Mouse (Mus musculus): ENCODE data around the gene Cdc42ep1.

Cdc42ep1 gene

DNA sequence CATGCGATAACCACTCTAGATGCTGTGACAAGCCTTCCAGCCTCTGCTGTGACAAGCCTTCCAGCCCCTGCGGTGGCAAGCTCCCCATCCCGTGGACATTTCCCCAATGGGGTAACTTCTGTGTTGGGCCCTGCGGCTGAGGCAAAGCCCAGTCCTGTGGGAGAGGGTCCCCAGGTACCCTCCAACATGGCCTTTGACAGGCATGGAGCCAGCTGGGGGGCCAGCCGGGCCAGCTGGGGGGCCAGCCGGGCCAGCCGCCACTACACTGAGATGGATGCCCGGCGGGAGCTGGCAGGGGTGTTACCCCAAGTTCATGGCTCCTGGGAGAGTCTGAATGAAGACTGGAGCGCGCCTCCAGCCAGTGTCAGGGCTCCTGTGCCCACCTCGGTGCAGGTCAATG is 7.1 kb downstream of the Cdc42ep1 start:
- DNase-seq (ENCODE audit: low spot score), result no peak

- no peak for DNase-seq (ENCODE audit: low spot score)
Observed at GRCm38 (mm10) chr15:78850059-78850824, 7.8 kb downstream of the Cdc42ep1 start.

GRCm38 (mm10) chr15:78850944-78851343 is 8.5 kb downstream of the Cdc42ep1 start:
- no peak for DNase-seq (ENCODE audit: low spot score)

GRCm38 (mm10) chr15:78851505-78852153 is 9.2 kb downstream of the Cdc42ep1 start:
- DNase-seq (ENCODE audit: low spot score), result peak; percentile 84

DNA sequence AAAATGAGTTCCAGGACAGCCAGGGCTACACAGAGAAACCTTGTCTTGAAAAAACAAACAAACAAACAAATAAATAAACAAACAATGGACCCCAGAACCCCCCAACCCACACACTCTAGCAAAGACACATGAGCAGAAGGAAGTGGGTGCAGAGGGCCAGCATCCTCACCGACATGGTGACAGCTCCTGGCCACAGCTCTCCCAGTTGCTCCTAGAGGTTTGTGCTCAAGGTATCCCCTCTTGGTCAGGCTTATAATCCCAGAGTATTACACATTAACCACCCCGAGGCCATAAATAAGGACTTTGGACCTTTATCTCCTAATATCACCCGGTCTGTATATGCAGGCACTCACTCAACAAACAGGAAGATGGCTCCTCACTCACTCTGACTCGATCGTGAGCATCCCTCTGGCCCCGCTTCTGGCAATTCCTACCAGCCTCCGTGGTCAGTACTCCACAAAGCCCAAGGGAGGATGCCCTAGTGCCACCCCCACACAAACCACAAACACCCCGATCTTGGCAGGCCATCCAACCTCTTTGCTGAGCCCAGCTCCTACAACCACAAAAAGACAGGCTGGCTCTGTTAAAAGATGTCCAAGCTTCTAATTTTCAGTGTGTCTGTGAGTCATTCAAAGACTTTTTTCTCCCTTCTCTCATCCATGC is 13.0 kb downstream of the Cdc42ep1 start, which contains the start of gene Lgals2:
Gene Lgals2 (minus strand): TSS at position 227 of the 663 bp plus-strand sequence.
- DNase-seq (ENCODE audit: low spot score), result no peak

DNA sequence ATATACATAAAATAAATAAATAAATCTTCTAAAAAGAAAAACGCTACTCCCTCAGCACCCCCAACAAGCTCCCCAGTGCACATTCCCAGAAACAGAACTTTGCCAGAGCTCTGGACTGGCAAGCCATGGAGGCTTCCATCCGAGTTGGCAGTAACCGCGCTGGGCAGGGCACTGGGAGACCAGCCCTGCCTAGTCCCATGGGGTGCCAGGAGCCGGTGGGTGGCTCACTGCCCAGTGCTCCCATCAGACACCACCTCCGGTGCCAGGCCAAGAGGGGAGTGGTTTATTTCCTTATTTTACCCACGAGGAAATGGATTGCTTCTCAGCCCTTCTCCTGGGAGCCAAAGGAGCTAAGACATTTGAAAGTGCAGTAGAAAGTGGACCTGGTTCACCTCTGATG is 14.6 kb downstream of the Cdc42ep1 start:
- no peak for DNase-seq (ENCODE audit: low spot score)

DNA sequence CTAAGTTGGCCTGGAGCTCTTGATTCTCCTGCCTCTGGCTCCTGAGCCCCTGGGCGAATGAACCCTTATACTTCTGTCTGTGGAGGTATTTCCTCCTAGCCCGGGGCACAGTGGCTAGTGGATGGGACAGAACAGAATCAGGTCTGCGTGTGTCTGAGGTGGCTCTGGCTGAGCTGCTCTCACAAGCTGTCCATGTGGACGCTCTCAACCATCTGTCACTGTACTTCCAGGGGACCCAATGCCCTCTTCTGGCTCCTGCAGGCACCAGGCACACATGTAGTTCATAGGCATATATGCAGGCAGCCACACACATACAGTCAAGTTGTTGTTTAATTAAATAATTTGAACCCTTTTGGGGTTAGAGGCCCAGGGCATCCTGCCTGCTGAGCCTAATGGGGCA is 16.9 kb downstream of the Cdc42ep1 start:
- no peak for DNase-seq (ENCODE audit: low spot score)

DNA sequence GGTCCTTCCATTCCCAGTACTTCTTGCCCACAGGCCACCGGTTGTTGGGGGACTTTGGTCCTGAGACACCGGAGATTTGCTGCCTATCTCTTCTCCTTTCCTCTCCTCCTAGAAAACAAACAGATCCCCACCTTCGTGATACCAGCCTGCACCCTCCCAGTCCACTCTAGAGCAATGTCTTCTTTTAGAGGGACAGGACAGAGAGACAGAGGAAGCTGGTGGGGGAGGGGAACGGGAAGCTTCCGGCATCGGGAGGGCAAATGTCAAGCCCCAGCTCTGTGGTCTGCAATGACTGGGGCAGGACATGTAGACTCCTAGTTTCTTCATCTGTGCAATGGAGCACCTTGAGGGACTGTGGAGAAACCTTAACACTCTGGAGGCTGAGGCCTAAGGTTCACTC is 17.3 kb downstream of the Cdc42ep1 start:
- DNase-seq (ENCODE audit: low spot score), result no peak

DNA sequence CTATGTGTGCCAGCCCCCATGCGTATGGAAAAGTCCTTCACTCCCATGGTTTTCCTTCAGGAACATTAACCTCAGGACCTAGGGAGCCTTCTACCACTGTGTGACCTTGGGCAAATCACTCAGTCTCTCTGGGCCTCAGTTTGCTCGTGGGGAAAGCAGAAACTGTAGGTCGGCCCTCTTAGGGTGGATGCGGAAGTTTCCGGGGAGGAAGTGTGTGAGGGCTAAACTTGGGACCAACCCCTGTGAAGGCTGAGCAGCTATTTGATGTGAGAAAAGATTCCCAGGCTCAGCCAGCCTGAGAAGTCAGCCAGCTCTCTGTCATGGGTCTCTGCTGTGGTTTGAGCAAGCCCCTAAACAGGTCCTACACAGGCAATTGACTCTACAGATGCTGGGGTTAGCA is 19.9 kb downstream of the Cdc42ep1 start:
- no peak for DNase-seq (ENCODE audit: low spot score)

- DNase-seq (ENCODE audit: low spot score), result no peak
Observed at GRCm38 (mm10) chr15:78863154-78863553, 20.7 kb downstream of the Cdc42ep1 start.

DNA sequence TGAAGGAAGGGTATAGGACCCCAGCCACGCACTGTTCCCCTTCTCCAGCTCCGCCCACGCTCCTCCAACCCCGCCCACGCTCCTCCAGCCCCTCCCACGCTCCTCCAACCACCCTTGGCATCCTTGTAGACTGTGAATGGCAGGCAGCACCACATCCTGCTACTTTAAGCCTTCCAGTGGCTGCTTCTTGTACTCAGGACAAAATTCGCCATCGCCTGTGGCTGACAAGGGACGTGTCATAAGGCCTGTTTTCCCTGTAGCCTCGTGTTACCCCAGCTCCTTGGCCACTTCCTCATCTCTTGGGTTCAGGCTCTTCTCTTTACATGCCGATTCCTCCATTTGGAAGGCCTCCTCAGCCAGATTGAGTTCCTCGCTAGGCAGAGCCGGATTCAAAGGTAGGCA is 21.4 kb downstream of the Cdc42ep1 start:
- DNase-seq (ENCODE audit: low spot score), result no peak

DNA sequence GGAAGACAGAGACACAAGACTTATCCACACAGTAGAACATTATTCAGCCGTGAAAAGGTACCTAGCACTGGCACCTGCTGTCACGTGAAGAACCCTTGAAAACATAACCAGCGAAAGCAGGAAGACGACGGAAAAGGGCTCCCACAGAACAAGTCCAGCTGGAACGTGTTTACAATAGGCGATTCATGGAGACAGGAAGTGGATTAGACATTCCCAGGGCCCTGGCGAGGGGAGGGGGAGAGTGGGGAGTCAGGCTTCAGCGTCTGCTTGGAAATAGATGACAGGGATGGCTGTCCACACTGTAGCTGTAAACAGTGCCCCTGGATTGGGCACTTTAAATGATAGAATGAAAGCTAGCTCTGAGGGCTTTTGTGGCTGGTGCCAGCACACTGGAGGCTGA is 26.0 kb downstream of the Cdc42ep1 start:
- DNase-seq (ENCODE audit: low spot score), result no peak

DNA sequence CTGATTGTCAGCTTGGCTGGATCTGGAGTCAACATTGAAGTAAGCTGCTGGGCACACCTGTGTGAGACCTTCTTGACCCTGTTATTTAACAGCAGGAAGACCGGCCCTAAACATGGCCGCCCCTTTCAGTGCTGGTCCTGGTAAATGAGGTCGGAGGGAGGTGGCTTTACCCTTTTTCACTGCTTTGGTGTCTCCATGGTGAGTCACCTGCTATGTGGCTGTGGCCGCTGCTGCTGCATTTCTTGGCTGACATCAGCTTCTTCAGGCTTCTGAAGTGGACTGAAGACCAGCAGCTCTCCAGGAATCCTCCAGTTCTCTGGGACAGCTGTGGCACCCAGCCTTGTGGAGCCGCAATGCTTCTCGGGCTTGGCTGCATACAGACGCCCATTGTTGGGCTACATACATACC is 26.4 kb downstream of the Cdc42ep1 start:
- DNase-seq (ENCODE audit: low spot score), result no peak

DNA sequence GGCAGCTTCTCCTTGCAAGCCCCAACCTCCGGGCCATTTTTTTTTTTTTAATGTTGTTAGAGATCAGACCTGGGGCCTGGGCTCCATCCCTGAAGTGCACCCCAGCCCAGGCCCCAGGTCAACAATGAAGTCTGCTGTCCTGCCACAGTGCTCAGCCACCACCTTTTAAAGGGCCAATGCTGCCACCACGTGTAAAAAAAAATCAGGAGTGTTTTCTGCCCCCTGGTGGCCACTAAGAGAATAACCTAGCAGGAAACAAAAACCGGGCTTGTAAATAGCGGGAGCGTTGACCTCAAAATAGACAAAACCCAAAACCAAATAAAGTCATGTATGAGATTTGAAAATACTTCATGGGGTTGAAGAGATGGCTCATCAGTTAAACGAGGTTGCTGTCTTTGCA is 27.4 kb downstream of the Cdc42ep1 start:
- no peak for DNase-seq (ENCODE audit: low spot score)

GRCm38 (mm10) chr15:78872021-78872608 is 29.7 kb downstream of the Cdc42ep1 start:
- DNase-seq (ENCODE audit: low spot score), result no peak

- no peak for DNase-seq (ENCODE audit: low spot score)
Observed at GRCm38 (mm10) chr15:78873803-78874435, 31.5 kb downstream of the Cdc42ep1 start.

DNA sequence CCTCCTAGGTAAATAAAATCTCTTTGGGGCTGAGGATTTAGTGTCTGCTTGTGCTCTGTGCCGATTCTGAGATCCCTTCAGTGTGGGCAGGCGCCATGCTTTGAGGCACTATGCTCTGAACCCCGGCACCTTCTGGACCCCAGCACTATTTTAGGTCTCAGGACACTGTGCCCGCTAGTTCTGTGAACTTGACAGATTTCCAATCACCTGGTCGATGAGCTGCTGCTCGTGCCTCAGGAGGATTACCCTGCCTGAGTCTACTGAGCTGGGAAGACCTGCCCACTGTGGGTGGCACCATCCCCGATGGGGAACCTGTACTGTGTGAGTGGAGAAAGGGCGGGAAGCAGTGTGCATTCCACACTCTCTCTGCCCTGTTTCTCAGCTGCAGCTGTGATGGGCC is 32.6 kb downstream of the Cdc42ep1 start:
- DNase-seq (ENCODE audit: low spot score), result no peak

GRCm38 (mm10) chr15:78875537-78875936 is 33.1 kb downstream of the Cdc42ep1 start:
- no peak for DNase-seq (ENCODE audit: low spot score)

- peak; percentile 57 for DNase-seq (ENCODE audit: low spot score)
Observed at GRCm38 (mm10) chr15:78876258-78876696, 33.9 kb downstream of the Cdc42ep1 start.

DNA sequence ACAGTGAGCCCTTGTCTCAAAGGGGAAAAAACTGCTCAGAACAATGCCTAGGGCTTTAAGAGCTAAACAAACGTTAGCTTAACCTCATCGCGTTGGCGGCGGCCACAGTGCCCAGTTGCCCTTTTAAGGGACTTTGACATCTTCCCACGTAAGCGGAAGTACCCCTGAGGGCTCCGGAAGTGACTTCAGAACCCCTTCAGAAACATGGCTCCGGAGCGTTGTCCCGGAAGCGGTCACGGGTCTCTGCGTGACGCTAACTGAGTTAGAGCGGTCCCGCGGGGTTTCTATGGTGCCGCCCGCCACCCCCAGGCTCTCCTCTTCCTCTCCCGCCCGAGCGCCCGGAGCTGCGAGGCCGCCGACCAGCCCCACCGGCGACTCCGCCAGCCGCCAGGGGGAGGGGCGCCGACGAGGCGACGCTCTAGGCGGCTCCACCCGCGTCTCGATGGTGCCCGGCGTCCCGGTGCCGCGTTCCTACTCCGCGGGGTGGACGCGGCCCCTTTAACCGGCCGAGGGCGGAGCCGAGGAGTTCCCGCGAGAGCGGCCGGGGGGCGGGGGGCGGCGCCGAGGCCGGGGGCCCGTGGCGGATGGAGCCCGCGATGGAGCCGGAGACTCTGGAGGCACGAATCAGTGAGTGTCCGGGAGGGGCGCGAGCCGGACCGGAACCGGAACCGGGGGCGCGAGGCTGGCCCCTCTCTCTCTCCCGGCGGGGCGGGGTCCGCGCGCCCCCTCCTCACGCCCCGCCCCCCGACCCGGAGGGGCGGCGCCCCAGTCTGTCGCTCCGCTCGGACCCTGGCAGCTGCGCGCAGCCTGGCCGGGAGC is 34.8 kb downstream of the Cdc42ep1 start, which contains the start of gene Gga1:
Gene Gga1 (plus strand): TSS at position 200 of the 819 bp plus-strand sequence.
- DNase-seq (ENCODE audit: low spot score), result peak; percentile 94

- no peak for DNase-seq (ENCODE audit: low spot score)
Observed at GRCm38 (mm10) chr15:78877810-78878390, 35.5 kb downstream of the Cdc42ep1 start.
